Mouse (Mus musculus) left cerebral cortex, postnatal 25 days (tissue): ENCODE data around the gene Mrpl10. TPM values are rescaled to one million over a fixed set of nuclear protein-coding genes. Genes with fewer than 3 reads are reported as not detected.
A peak's percentile ranks its signal among the peaks of the same experiment; 100 is the strongest.

Experiments
- DNase-seq, 2 experiments: peaks; one replicate each; pipeline ENCODE4 v3.0.0; 2022; ENCODE audit warnings: low spot score in 2 of 2, mixed read lengths in 1 of 2
- intact Hi-C: fragments of 180-260 bp; cut with DNase I; formaldehyde crosslinking; loops from one replicate; pipeline ENCODE4 v1.15.1; 2025
- total RNA-seq, 2 experiments: library from RNA; stranded (reverse); gene quantifications; 2 replicates each; pipeline ENCODE4 v1.2.3; 2021

The Mrpl10 gene
- total RNA-seq, 2 experiments from 2014 or later = 67.9 to 68.8 TPM

GRCm38 (mm10) chr11:97063921-97064295 is 22.5 kb downstream of the Mrpl10 start:
- intact Hi-C loops = no loop called here
- DNase-seq = no peak

- DNase-seq = no peak
- intact Hi-C loops = no loop called here
These were observed 24.4 kb downstream of the Mrpl10 start for GRCm38 (mm10) chr11:97065538-97066295.

GRCm38 (mm10) chr11:97066656-97067360 is 25.4 kb downstream of the Mrpl10 start:
- DNase-seq = no peak
- intact Hi-C loops = no loop called here

- no peak for DNase-seq
- intact Hi-C loops = no loop called here
These were observed 28.0 kb downstream of the Mrpl10 start for GRCm38 (mm10) chr11:97069333-97069732.

DNA sequence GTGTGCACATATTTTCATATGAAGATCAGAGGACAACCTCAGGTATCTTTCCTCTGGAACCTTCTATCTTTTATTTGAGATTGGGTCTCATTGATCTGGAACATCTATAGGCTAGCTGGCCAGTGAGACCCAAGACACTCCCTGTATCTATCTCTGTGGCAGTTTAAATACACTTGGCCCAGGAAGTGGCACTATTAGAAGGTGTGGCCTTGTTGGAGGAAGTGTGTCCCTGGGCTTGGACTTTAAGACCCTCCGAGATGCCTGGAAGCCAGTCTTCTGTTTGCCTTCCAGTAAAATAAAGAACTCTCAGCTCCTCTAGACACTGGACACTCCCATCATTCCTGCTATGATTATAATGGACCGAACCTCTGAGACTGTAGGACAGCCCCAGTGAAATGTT is 28.4 kb downstream of the Mrpl10 start:
- no peak for DNase-seq
- intact Hi-C loops = no loop called here

GRCm38 (mm10) chr11:97071129-97071528 is 29.8 kb downstream of the Mrpl10 start:
- no peak for DNase-seq
- intact Hi-C loops = no loop called here

DNA sequence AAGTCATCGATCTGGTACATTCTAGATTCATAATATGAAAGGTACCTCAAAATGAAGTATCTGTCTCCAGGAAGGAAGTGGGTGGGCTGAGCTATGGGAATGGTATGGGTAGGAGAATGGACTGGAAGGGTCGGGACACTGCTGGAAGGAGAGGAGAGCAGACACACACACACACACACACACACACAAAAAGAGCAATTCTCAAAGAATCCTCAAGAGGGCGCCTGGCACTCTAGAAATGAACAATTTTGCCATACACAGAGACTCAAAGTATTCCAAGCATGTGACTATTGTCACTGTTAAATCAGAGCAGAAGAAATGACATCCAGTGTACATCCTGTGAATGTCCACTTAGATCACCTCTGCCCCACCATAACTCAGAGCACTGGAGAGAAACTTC is 31.2 kb downstream of the Mrpl10 start:
- intact Hi-C loops = loop anchor here (2.0 kb wide), 1 partner anchor 74 kb away; no protein-coding TSS in a partner anchor
- DNase-seq = peak; percentile 60 to 76

GRCm38 (mm10) chr11:97074235-97074634 is 32.9 kb downstream of the Mrpl10 start:
- intact Hi-C loops = no loop called here
- no peak for DNase-seq

GRCm38 (mm10) chr11:97078751-97079150 is 37.4 kb downstream of the Mrpl10 start:
- no peak for DNase-seq
- intact Hi-C loops = no loop called here

GRCm38 (mm10) chr11:97080291-97080690 is 38.9 kb downstream of the Mrpl10 start:
- no peak for DNase-seq
- intact Hi-C loops = no loop called here

DNA sequence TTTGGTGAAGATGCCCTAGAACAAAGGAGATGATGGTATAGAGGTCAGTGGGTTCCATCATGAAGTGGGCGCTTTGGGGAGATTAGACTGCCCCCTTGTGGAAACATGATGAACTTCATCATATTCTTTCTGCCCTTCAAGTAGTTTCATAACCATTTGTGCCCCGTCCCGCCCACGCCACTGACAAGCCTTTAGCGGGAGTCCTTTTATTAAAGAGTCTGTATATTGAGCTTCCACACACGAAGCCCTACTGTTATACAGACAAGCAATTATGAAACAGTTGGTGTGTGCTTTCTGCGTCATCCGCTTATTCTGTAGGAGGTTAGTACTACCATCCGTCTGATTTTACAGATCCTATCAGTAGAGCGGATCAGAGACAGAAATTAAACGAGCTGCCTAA is 41.6 kb downstream of the Mrpl10 start:
- intact Hi-C loops = no loop called here
- DNase-seq = peak; percentile 31 to 57

GRCm38 (mm10) chr11:97083401-97084140 is 42.2 kb downstream of the Mrpl10 start:
- DNase-seq = peak; percentile 30 to 77

DNA sequence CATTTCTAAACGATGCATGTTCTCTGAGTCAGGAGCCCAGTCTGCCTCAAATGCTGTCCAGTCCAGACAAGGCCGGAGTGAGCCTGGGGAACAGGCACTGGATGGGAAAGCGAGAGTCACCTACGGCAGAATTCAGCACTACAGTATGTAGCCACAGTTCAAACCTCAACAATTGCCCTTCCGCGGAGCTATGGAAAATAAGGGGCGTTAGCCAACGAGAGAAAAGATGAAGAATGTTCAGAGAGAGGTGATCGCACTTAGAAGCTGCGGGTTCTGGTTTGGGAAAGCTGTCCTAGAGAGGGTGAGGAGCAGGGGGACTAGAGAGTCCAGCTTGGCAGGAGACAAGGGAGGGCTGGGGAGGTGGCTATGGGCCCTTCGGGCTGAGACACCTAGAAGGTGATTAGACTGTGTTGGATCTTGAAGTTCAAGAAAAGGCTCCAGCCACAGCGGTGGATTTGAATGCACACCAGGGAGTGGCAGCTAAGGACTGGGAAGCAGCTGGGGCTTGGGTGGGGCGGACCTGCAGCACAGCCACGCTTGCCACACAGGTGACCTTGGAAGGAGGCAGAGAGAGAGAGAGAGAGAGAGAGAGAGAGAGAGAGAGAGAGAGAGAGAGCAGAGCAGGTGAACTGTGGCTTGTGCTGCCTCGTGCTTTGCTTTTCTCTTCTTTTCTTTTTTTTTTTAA is 43.6 kb downstream of the Mrpl10 start:
- no peak for DNase-seq
- intact Hi-C loops = no loop called here

More at GRCm38 (mm10) chr11:97083401-97084140, 42.2 kb downstream of the Mrpl10 start:
- intact Hi-C loops = no loop called here

- intact Hi-C loops = no loop called here
- no peak for DNase-seq
These were observed 45.0 kb downstream of the Mrpl10 start for GRCm38 (mm10) chr11:97086365-97086764.

DNA sequence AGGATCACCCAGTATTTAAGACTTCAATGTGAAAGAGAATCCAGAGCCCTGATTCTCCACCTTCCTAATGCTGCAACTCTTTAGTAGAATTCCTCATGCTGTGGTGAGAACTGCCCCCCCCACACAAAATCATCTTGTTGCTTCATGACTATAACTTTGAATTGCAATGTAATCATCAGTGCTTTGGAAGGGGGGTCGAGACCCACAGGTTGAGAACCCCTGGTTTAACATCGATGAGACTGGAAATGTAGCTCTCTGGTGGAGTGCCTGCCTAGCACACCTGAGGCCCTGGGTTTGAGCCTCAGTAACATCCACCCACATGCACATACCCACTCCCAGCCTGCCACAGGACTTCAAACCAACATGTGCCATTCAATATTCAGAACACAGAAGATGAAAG is 53.2 kb downstream of the Mrpl10 start:
- intact Hi-C loops = no loop called here
- no peak for DNase-seq

DNA sequence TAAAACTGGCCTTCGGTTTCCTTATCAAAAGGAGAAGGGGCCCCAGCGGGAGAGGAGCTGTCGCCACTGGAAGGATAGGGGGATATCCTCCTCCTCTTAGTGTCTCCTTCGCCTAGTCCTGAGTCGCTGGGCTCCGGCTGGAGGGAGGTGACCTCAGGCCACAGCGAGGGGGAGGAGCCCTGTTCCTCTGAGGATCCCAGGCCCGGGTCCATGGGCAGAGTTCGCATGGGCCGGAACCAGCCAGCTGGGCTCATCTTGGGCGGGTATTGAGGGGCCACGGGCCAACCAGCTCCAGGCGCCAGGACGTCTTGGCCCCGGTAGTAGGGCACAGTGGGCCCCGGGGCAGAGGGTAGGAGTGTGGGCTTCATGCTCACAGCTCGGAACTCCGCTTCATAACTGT is 57.4 kb downstream of the Mrpl10 start:
- intact Hi-C loops = no loop called here
- DNase-seq = no peak
